Mouse (Mus musculus) midbrain, embryonic 11.5 days (tissue): ENCODE results near the gene Camk2d. TPM values are rescaled to one million over a fixed set of nuclear protein-coding genes. Genes with fewer than 3 reads are reported as not detected.

Experiments used
- ATAC-seq: fragments of 200-750 bp; cut with Nextera tagmentation; 2 replicates; pipeline ENCODE4 v1.8.0; 2017; ENCODE audit warnings: moderate TSS enrichment, moderate library complexity; ENCODE audit not compliant: low FRiP score
- DNase-seq: peaks from one replicate; pipeline ENCODE4 v3.0.0; 2015; ENCODE audit warnings: low spot score; ENCODE audit errors: missing footprints
- H3K27ac ChIP-seq: fragments of 300-500 bp; sonication (generic); 2 replicates; pipeline ENCODE4 v1.5.1; 2014; ENCODE audit warnings: low read depth, low read length
- H3K27me3 ChIP-seq: fragments of 300-500 bp; sonication (generic); 2 replicates; pipeline ENCODE4 v1.6.1; 2014; ENCODE audit warnings: mild to moderate bottlenecking, low read length, moderate library complexity, mixed read lengths; ENCODE audit not compliant: control insufficient read depth, insufficient read depth
- H3K36me3 ChIP-seq: fragments of 300-500 bp; sonication (generic); 2 replicates; pipeline ENCODE4 v1.6.1; 2014; ENCODE audit warnings: mild to moderate bottlenecking, low read length, moderate library complexity, mixed read lengths; ENCODE audit not compliant: control insufficient read depth, insufficient read depth
- H3K4me1 ChIP-seq: fragments of 300-500 bp; sonication (generic); 2 replicates; pipeline ENCODE4 v1.6.1; 2014; ENCODE audit warnings: low read length; ENCODE audit not compliant: control insufficient read depth, insufficient read depth
- H3K4me2 ChIP-seq: fragments of 300-500 bp; sonication (generic); 2 replicates; pipeline ENCODE4 v1.6.1; 2014; ENCODE audit warnings: mild to moderate bottlenecking, moderate library complexity
- H3K4me3 ChIP-seq: fragments of 300-500 bp; sonication (generic); 2 replicates; pipeline ENCODE4 v1.5.1; 2014; ENCODE audit warnings: low read depth, low read length
- H3K9ac ChIP-seq: fragments of 300-500 bp; sonication (generic); 2 replicates; pipeline ENCODE4 v1.6.1; 2014; ENCODE audit warnings: low read length
- H3K9me3 ChIP-seq: fragments of 300-500 bp; sonication (generic); 2 replicates; pipeline ENCODE4 v1.6.1; 2016; ENCODE audit warnings: low read length; ENCODE audit not compliant: control insufficient read depth
- WGBS: fragments of 180-500 bp; shearing (Covaris S2); extraction: QIAGEN DNeasy Blood & Tissue Kit; methylation state at CpG from one replicate; pipeline ENCODE4 v1.1.7; 2014; 5-methylcytosine and 5-hydroxymethylcytosine counted together
- polyA plus RNA-seq: library from polyadenylated mRNA; unstranded; fragments of >200 nt; fragmentation: Nextera tagmentation; extraction: Ambion mirVana; gene quantifications from 2 replicates; pipeline ENCODE4 v1.2.1, GENCODE M21; 2014

Gene Camk2d
- polyA plus RNA-seq, 1 experiment from 2014 or later, result 13.5 TPM

- no peaks in the 10 kb centered on the region for H3K4me1 ChIP-seq
- H3K27ac ChIP-seq, result no peak overlapping the region
- H3K9ac ChIP-seq, result no peak overlapping the region
- DNase-seq (no peak), ATAC-seq (no peak)
- H3K4me2 ChIP-seq, result no peak overlapping the region
- no peak overlapping the region for H3K4me3 ChIP-seq
- no peaks in the 10 kb centered on the region for H3K9me3 ChIP-seq
- no peaks in the 10 kb centered on the region for H3K27me3 ChIP-seq
- no peaks in the 10 kb centered on the region for H3K36me3 ChIP-seq
- 95% methylated on average over 9 of the region's 9 CpGs for WGBS
Measured at GRCm38 (mm10) chr3:126777101-126777500, 181.0 kb downstream of the Camk2d start.

GRCm38 (mm10) chr3:126777879-126778278 lies 181.8 kb downstream of the Camk2d start:
- H3K4me2 ChIP-seq, result no peak overlapping the region
- H3K4me3 ChIP-seq, result no peak overlapping the region
- H3K36me3 ChIP-seq, result no peaks in the 10 kb centered on the region
- DNase-seq, result no peak
- H3K27ac ChIP-seq, result no peak overlapping the region
- ATAC-seq, result no peak
- no peak overlapping the region for H3K9ac ChIP-seq
- no peaks in the 10 kb centered on the region for H3K27me3 ChIP-seq
- 85% methylated on average over 1 of the region's 1 CpGs for WGBS
- H3K9me3 ChIP-seq, result no peaks in the 10 kb centered on the region
- no peaks in the 10 kb centered on the region for H3K4me1 ChIP-seq

GRCm38 (mm10) chr3:126780014-126780615 lies 184.0 kb downstream of the Camk2d start:
- no peak for DNase-seq
- Histone ChIP-seq H3K36me3 (no peaks in the 10 kb centered on the region), H3K27ac (no peak overlapping the region), H3K4me1 (no peaks in the 10 kb centered on the region), H3K27me3 (no peaks in the 10 kb centered on the region), H3K9ac (no peak overlapping the region), H3K9me3 (no peaks in the 10 kb centered on the region), H3K4me2 (no peak overlapping the region), H3K4me3 (no peak overlapping the region)
- no peak for ATAC-seq
- WGBS, result 77% methylated on average over 5 of the region's 5 CpGs

GRCm38 (mm10) chr3:126793035-126793964 lies 197.2 kb downstream of the Camk2d start:
- no peaks in the 10 kb centered on the region for H3K36me3 ChIP-seq
- no peaks in the 10 kb centered on the region for H3K9me3 ChIP-seq
- no peaks in the 10 kb centered on the region for H3K4me1 ChIP-seq
- H3K9ac ChIP-seq, result no peak overlapping the region
- H3K4me2 ChIP-seq, result no peak overlapping the region
- H3K4me3 ChIP-seq, result no peak overlapping the region
- 88% methylated on average over 2 of the region's 2 CpGs for WGBS
- ATAC-seq (no peak), DNase-seq (no peak)
- H3K27me3 ChIP-seq, result no peaks in the 10 kb centered on the region
- no peak overlapping the region for H3K27ac ChIP-seq

GRCm38 (mm10) chr3:126795904-126796303 lies 199.8 kb downstream of the Camk2d start:
- WGBS, result 86% methylated on average over 3 of the region's 3 CpGs
- Histone ChIP-seq H3K27ac (no peak overlapping the region), H3K4me3 (no peak overlapping the region), H3K36me3 (no peaks in the 10 kb centered on the region), H3K4me2 (no peak overlapping the region), H3K9ac (no peak overlapping the region), H3K9me3 (no peaks in the 10 kb centered on the region), H3K27me3 (no peaks in the 10 kb centered on the region), H3K4me1 (no peaks in the 10 kb centered on the region)
- no peak for DNase-seq
- ATAC-seq, result no peak

GRCm38 (mm10) chr3:126797025-126797424 lies 200.9 kb downstream of the Camk2d start:
- H3K27me3 ChIP-seq, result no peaks in the 10 kb centered on the region
- H3K4me3 ChIP-seq, result no peak overlapping the region
- ATAC-seq, result no peak
- H3K36me3 ChIP-seq, result no peaks in the 10 kb centered on the region
- no peaks in the 10 kb centered on the region for H3K4me1 ChIP-seq
- H3K4me2 ChIP-seq, result no peak overlapping the region
- DNase-seq, result no peak
- no peaks in the 10 kb centered on the region for H3K9me3 ChIP-seq
- 91% methylated on average over 3 of the region's 3 CpGs for WGBS
- H3K27ac ChIP-seq, result no peak overlapping the region
- H3K9ac ChIP-seq, result no peak overlapping the region

GRCm38 (mm10) chr3:126797810-126798209 lies 201.7 kb downstream of the Camk2d start:
- Histone ChIP-seq H3K9ac (no peak overlapping the region), H3K4me1 (no peaks in the 10 kb centered on the region), H3K9me3 (no peaks in the 10 kb centered on the region), H3K27me3 (no peaks in the 10 kb centered on the region), H3K4me3 (no peak overlapping the region), H3K27ac (no peak overlapping the region), H3K4me2 (no peak overlapping the region), H3K36me3 (no peaks in the 10 kb centered on the region)
- no peak for DNase-seq
- ATAC-seq, result no peak
- 88% methylated on average over 3 of the region's 3 CpGs for WGBS

- DNase-seq (no peak), ATAC-seq (no peak)
- Histone ChIP-seq H3K9ac (no peak overlapping the region), H3K9me3 (no peaks in the 10 kb centered on the region), H3K4me2 (no peak overlapping the region), H3K27me3 (no peaks in the 10 kb centered on the region), H3K4me1 (no peaks in the 10 kb centered on the region), H3K4me3 (no peak overlapping the region), H3K36me3 (no peaks in the 10 kb centered on the region), H3K27ac (no peak overlapping the region)
- 89% methylated on average over 6 of the region's 6 CpGs for WGBS
Measured at GRCm38 (mm10) chr3:126802988-126803387, 206.9 kb downstream of the Camk2d start.

- ATAC-seq (no peak), DNase-seq (no peak)
- no peaks in the 10 kb centered on the region for H3K4me1 ChIP-seq
- no peak overlapping the region for H3K27ac ChIP-seq
- no peak overlapping the region for H3K9ac ChIP-seq
- no peaks in the 10 kb centered on the region for H3K27me3 ChIP-seq
- H3K4me2 ChIP-seq, result no peak overlapping the region
- H3K4me3 ChIP-seq, result no peak overlapping the region
- WGBS, result 80% methylated on average over 5 of the region's 5 CpGs
- no peaks in the 10 kb centered on the region for H3K36me3 ChIP-seq
- H3K9me3 ChIP-seq, result no peaks in the 10 kb centered on the region
Measured at GRCm38 (mm10) chr3:126804968-126805367, 208.9 kb downstream of the Camk2d start.
